Mouse (Mus musculus) erythroblast, embryonic 14.5 days (primary cell): ENCODE results near the gene Haus6.

Experiments used
- GATA1 ChIP-seq: IDR thresholded peaks from 2 replicates; pipeline ENCODE4 v1.6.1; 2012; ENCODE audit warnings: low read length, inconsistent platforms, mixed read lengths
- TAL1 ChIP-seq: IDR thresholded peaks from 3 replicates; pipeline ENCODE4 v1.6.1; 2012; ENCODE audit warnings: low read length, inconsistent platforms, mixed read lengths

- no peak for TF ChIP-seq GATA1
- no peak for TF ChIP-seq TAL1
Measured at GRCm38 (mm10) chr4:86559006-86559405, 52.8 kb downstream of the Haus6 start.
